Mouse (Mus musculus) limb, embryonic 10.5 days (tissue): ENCODE results near the gene Olfr510. TPM values are rescaled to one million over a fixed set of nuclear protein-coding genes. Genes with fewer than 3 reads are reported as not detected.
"Not testable (repeated sequence)": the region's sequence is repeated elsewhere in the genome, so short reads cannot be mapped to it uniquely, and the experiment has no call there.

ENCODE experiments used
- DNase-seq: peaks from one replicate; pipeline ENCODE4 v3.0.0-alpha.2; 2017; ENCODE audit warnings: low spot score
- H3K27ac ChIP-seq: fragments of 300-500 bp; sonication (generic); 2 replicates; pipeline ENCODE4 v1.5.1; 2016; ENCODE audit warnings: mild to moderate bottlenecking
- H3K27me3 ChIP-seq: fragments of 300-500 bp; sonication (generic); 2 replicates; pipeline ENCODE4 v1.6.1; 2016; ENCODE audit warnings: low read depth, mild to moderate bottlenecking; ENCODE audit not compliant: poor library complexity, severe bottlenecking
- H3K36me3 ChIP-seq: fragments of 300-500 bp; sonication (generic); 2 replicates; pipeline ENCODE4 v1.6.1; 2016; ENCODE audit warnings: mild to moderate bottlenecking, moderate library complexity
- H3K4me1 ChIP-seq: fragments of 300-500 bp; sonication (generic); 2 replicates; pipeline ENCODE4 v1.6.1; 2016
- H3K4me3 ChIP-seq: fragments of 300-500 bp; sonication (generic); 2 replicates; pipeline ENCODE4 v1.5.1; 2016; ENCODE audit warnings: mild to moderate bottlenecking, moderate library complexity
- H3K9me3 ChIP-seq: fragments of 300-500 bp; sonication (generic); replicated peaks from 2 replicates; pipeline ENCODE4 v1.6.1; 2016; ENCODE audit warnings: mild to moderate bottlenecking
- WGBS: fragments of 180-500 bp; shearing (Covaris S2); methylation state at CpG from one replicate; pipeline ENCODE4 v1.1.7; 2016; 5-methylcytosine and 5-hydroxymethylcytosine counted together
- polyA plus RNA-seq: library from polyadenylated mRNA; unstranded; fragments of >200 nt; fragmentation: Nextera tagmentation; extraction: Ambion mirVana; gene quantifications from 2 replicates; pipeline ENCODE4 v1.2.1, GENCODE M21; 2016

Olfr510 gene
- polyA plus RNA-seq, result not detected in 2 replicates

GRCm38 (mm10) chr7:108666118-108666517, at the start of gene Olfr510:
TSS of gene Olfr510 (plus strand) at chr7:108666418.
- Histone ChIP-seq H3K4me3 (no peak within 1 kb of the TSS), H3K4me1 (no peaks in the 10 kb centered on the region), H3K36me3 (no peaks in the 10 kb centered on the region), H3K9me3 (no peaks in the 10 kb centered on the region), H3K27ac (no peak within 1 kb of the TSS), H3K27me3 (no peaks in the 10 kb centered on the region)
- WGBS, result 95% methylated on average over 1 of the region's 1 CpGs
- no peak for DNase-seq

- not testable (repeated sequence) for H3K4me3 ChIP-seq, H3K27ac ChIP-seq, DNase-seq, H3K9me3 ChIP-seq, H3K4me1 ChIP-seq, H3K27me3 ChIP-seq, H3K36me3 ChIP-seq
- WGBS, result 73% methylated on average over 3 of the region's 3 CpGs
Measured at GRCm38 (mm10) chr7:108616781-108617180, 49.4 kb upstream of the Olfr510 start.

GRCm38 (mm10) chr7:108621514-108621913, 44.7 kb upstream of the Olfr510 start, which contains the start of gene Olfr507:
TSS of gene Olfr507 (plus strand) at chr7:108621814.
- Histone ChIP-seq H3K9me3 (no peaks in the 10 kb centered on the region), H3K36me3 (no peaks in the 10 kb centered on the region), H3K4me1 (no peaks in the 10 kb centered on the region), H3K4me3 (no peak within 1 kb of the TSS), H3K27ac (no peak within 1 kb of the TSS), H3K27me3 (no peaks in the 10 kb centered on the region)
- WGBS, result 86% methylated on average over 2 of the region's 2 CpGs
- DNase-seq, result no peak

GRCm38 (mm10) chr7:108629694-108630093, 36.5 kb upstream of the Olfr510 start, which contains the start of gene Olfr508:
TSS of gene Olfr508 (plus strand) at chr7:108629994.
- WGBS, result 85% methylated on average over 3 of the region's 3 CpGs
- Histone ChIP-seq H3K9me3 (no peaks in the 10 kb centered on the region), H3K27me3 (no peaks in the 10 kb centered on the region), H3K27ac (no peak within 1 kb of the TSS), H3K4me1 (no peaks in the 10 kb centered on the region), H3K36me3 (no peaks in the 10 kb centered on the region), H3K4me3 (no peak within 1 kb of the TSS)
- DNase-seq, result no peak

- Histone ChIP-seq H3K4me1 (no peaks in the 10 kb centered on the region), H3K4me3 (no peak within 1 kb of the TSS), H3K27me3 (no peaks in the 10 kb centered on the region), H3K27ac (no peak within 1 kb of the TSS), H3K36me3 (no peaks in the 10 kb centered on the region), H3K9me3 (no peaks in the 10 kb centered on the region)
- DNase-seq, result no peak
Measured at GRCm38 (mm10) chr7:108651806-108652205, 14.4 kb upstream of the Olfr510 start, which contains the start of gene Olfr509. TSS of gene Olfr509 (minus strand) at chr7:108651906.

GRCm38 (mm10) chr7:108662419-108662818, 3.8 kb upstream of the Olfr510 start:
- DNase-seq, result no peak
- H3K4me3 ChIP-seq, result no peak overlapping the region
- WGBS, result 92% methylated on average over 3 of the region's 3 CpGs
- H3K27ac ChIP-seq, result no peak overlapping the region
- H3K9me3 ChIP-seq, result no peaks in the 10 kb centered on the region
- H3K36me3 ChIP-seq, result no peaks in the 10 kb centered on the region
- no peaks in the 10 kb centered on the region for H3K27me3 ChIP-seq
- H3K4me1 ChIP-seq, result no peaks in the 10 kb centered on the region

- no peaks in the 10 kb centered on the region for H3K27me3 ChIP-seq
- DNase-seq, result no peak
- no peaks in the 10 kb centered on the region for H3K36me3 ChIP-seq
- H3K4me3 ChIP-seq, result no peak overlapping the region
- H3K9me3 ChIP-seq, result no peaks in the 10 kb centered on the region; the same call in 1 of the 2 replicates
- no peaks in the 10 kb centered on the region for H3K4me1 ChIP-seq
- H3K27ac ChIP-seq, result no peak overlapping the region
- 60% methylated on average over 1 of the region's 1 CpGs for WGBS
Measured at GRCm38 (mm10) chr7:108671058-108671457, 4.8 kb downstream of the Olfr510 start.

- H3K9me3 ChIP-seq, result no peaks in the 10 kb centered on the region; the same call in 1 of the 2 replicates
- no peaks in the 10 kb centered on the region for H3K27me3 ChIP-seq
- H3K36me3 ChIP-seq, result no peaks in the 10 kb centered on the region
- H3K4me1 ChIP-seq, result no peaks in the 10 kb centered on the region
- DNase-seq, result no peak
- no peak overlapping the region for H3K4me3 ChIP-seq
- WGBS, result 92% methylated on average over 4 of the region's 4 CpGs
- no peak overlapping the region for H3K27ac ChIP-seq
Measured at GRCm38 (mm10) chr7:108678886-108679285, 12.7 kb downstream of the Olfr510 start.

GRCm38 (mm10) chr7:108713020-108713419, 46.8 kb downstream of the Olfr510 start, which contains the start of gene Olfr512:
TSS of gene Olfr512 (plus strand) at chr7:108713320.
- H3K27ac ChIP-seq, result no peak within 1 kb of the TSS
- H3K27me3 ChIP-seq, result no peaks in the 10 kb centered on the region
- no peaks in the 10 kb centered on the region for H3K36me3 ChIP-seq
- no peaks in the 10 kb centered on the region for H3K9me3 ChIP-seq
- H3K4me1 ChIP-seq, result no peaks in the 10 kb centered on the region
- H3K4me3 ChIP-seq, result no peak within 1 kb of the TSS
- DNase-seq, result no peak

Other genes with a start within 250 kb of the Olfr510 start
- gene Olfr497, start 246.0 kb upstream of the Olfr510 start, polyA plus RNA-seq, result not detected in 2 replicates
- gene Olfr498, start 201.1 kb upstream of the Olfr510 start, polyA plus RNA-seq, result not detected in 2 replicates
- gene Olfr502, start 141.4 kb upstream of the Olfr510 start, polyA plus RNA-seq, result not detected in 2 replicates
- not detected in 2 replicates for gene Olfr503, start 121.9 kb upstream of the Olfr510 start, polyA plus RNA-seq
- gene Olfr504, start 100.6 kb upstream of the Olfr510 start, polyA plus RNA-seq, result not detected in 2 replicates
- not detected in 2 replicates for gene Olfr506, start 55.6 kb upstream of the Olfr510 start, polyA plus RNA-seq
- not detected in 2 replicates for gene Olfr507, start 44.6 kb upstream of the Olfr510 start, polyA plus RNA-seq
- not detected in 2 replicates for gene Olfr508, start 36.4 kb upstream of the Olfr510 start, polyA plus RNA-seq
- gene Olfr509, start 14.5 kb upstream of the Olfr510 start, polyA plus RNA-seq, result not detected in 2 replicates
- gene Olfr512, start 46.9 kb downstream of the Olfr510 start, polyA plus RNA-seq, result not detected in 2 replicates
- gene Olfr513, start 84.6 kb downstream of the Olfr510 start, polyA plus RNA-seq, result not detected in 2 replicates
- gene Olfr514, start 159.6 kb downstream of the Olfr510 start, polyA plus RNA-seq, result not detected in 2 replicates
- not detected in 2 replicates for gene Olfr516, start 184.1 kb downstream of the Olfr510 start, polyA plus RNA-seq
- gene Olfr517, start 206.0 kb downstream of the Olfr510 start, polyA plus RNA-seq, result not detected in 2 replicates
- gene Olfr518, start 218.6 kb downstream of the Olfr510 start, polyA plus RNA-seq, result not detected in 2 replicates
- not detected in 2 replicates for gene Olfr519, start 228.0 kb downstream of the Olfr510 start, polyA plus RNA-seq